Mouse (Mus musculus) Muller cell, postnatal 12 days (primary cell): ENCODE measurements around the gene Fgfr2.
A peak's percentile ranks its signal among the peaks of the same experiment; 100 is the strongest.
"Not testable (repeated sequence)": the region's sequence is repeated elsewhere in the genome, so short reads cannot be mapped to it uniquely, and the experiment has no call there.

Source experiments
- DNase-seq: peaks from one replicate; pipeline ENCODE4 v3.0.0-alpha.2; 2015; ENCODE audit errors: inconsistent ontology term

Fgfr2 gene

GRCm38 (mm10) chr7:131223086-131223485 is 1900.1 kb downstream of the Fgfr2 start:
- DNase-seq, result no peak

DNA sequence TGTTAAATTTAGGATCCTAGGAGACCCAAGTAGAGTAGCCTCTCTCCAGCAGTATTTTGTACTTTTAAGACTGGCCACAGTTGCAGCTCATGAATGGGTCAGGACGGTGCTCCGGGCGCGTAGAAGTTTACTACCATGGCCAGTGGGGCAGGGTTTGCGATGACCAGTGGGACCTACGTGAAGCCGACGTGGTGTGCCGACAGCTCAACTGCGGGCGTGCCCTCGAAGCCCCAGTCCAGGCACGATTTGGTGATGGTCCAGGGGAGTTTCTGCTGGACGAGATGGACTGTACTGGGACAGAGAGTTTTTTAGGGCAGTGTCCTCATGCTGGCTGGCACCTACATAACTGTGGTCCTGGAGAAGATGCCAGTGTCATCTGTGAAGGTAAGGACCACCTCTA is 1935.2 kb downstream of the Fgfr2 start:
- no peak for DNase-seq

DNA sequence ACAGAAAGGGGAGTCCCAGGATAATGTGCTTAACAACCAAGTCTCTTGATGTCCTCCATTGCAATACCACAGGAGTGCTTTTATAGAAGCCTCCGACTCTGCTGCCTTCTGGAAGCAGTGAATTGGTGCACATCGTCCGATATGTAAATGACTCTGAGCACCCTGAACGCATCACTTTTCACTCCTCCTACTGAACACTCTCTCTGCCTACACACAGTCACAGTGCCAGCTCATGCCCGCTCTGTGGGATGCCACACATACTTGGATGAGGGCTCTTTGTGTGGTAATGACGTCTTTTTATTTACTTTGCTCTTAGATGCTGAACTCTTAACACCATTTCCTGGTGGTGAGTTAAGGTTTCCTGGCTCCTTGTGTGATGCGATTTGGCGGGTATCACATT is 1936.1 kb downstream of the Fgfr2 start:
- DNase-seq, result peak; percentile 1

DNA sequence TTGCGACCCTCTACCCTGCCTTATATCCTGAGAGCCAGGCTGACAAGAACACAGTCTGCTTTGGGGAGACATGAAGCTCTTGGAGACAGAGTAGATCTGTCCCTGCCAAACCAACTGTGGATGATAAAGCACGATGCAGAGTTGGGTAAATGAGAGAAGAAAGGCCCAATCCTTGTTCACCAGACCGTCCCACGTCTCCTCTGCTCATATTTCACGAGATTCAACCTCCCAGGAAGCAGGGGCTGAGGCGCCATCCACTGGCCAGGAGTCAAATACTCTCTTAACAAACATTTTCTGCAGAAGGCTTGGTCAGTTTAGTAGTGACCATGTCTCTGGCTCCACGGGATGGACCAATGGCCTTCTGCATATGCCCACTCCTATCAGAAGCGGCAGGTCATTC is 1938.8 kb downstream of the Fgfr2 start:
- no peak for DNase-seq

DNA sequence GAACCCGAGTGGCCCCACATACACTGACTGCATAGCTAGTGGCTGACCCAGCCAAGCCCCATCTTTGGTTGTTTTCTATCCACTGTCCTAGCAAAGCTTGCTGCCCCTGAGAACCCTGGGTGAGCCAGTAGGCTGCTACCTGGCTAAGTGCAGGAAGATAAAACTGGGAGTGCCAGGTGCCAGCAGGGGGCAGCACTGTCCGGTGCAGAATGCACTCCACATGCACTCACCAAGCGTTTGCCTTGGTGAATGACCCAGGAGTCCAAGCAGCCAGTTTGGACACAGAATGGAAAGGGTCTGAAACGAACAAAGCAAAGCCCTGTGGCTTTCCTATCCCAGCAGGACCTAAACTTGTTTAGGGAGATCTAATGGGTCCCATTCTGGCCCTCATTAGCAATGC is 1940.5 kb downstream of the Fgfr2 start:
- DNase-seq, result no peak

DNA sequence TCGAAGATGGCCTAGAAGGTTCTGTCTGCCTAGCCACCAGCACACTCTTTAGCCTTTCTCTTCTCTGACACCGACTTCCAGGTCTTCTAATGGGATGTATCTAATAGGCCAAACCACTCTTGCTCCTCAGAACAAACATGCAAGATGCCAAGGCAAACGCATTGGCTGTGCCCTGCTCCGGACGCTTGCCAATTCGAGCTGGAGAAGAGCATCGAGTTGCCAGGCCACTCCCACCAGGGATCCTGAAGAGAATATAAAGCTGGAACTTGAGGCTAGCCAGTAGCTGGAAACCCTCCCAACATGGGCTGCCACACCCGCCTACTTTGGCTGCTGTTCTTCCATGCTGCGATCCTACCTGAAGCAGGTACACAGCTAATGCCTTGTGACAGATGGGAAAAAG is 1949.0 kb downstream of the Fgfr2 start, which contains the start of gene 5430419D17Rik:
Gene 5430419D17Rik, plus strand, starts transcription at position 282 of the 400 bp plus-strand sequence.
- no peak for DNase-seq

DNA sequence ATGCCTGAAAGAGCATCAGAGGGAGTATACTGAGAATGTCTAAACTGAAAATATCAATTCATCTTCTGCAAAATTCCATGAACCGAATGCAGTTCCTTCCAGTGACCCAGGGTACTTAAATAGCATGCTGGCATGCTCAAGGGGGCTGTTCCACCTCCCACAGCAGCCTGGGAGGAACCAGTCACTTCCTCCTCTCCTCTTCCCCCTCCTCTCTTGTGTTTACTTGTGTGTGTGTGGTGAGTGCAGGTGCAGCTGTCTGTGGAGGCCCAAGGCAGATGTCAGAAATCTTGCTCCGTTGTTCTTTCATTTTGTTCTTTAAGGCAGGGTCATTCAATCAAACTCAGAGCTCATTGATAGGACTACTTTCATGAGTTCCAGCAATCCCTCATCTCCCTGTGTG is 1954.1 kb downstream of the Fgfr2 start:
- DNase-seq, result no peak

DNA sequence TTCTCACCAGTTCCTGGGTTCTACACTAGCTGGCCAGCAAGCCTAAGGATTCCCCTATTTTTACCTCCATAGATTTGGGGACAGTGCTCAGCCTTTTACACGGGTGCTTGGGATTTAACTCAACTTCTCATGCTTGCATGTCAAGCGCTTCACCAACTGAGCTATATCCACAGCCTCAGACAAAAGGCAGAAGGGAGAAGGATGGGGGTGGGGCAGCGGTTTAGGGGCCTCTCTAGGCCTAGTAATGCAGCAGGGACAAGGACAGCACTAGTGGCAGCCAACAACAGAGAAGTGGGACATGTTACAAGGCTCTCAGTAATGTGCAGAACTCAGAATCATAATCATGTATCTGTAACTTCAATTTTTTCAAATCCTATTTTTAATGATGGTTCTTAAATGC is 1955.4 kb downstream of the Fgfr2 start:
- DNase-seq, result no peak

DNA sequence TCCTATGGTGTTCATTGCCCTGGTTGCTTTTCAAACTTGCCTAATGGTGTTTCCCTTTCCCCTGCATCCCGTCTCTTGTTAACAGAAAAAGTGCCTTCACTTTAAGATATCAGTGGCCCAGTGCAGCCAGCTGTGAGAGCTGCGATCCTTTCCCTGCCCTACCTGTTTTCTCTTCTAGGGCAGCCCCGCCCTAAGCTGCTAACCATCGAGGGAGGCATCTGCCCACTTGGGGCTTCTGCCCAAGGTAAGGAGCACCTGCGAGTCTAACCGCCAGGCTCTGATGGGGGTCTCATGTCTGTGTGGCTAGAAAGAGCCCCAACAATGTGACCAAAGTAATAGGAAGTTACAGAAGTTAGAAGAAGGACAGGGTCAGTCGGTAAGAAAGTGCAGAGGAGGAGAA is 1960.9 kb downstream of the Fgfr2 start:
- DNase-seq, result no peak

DNA sequence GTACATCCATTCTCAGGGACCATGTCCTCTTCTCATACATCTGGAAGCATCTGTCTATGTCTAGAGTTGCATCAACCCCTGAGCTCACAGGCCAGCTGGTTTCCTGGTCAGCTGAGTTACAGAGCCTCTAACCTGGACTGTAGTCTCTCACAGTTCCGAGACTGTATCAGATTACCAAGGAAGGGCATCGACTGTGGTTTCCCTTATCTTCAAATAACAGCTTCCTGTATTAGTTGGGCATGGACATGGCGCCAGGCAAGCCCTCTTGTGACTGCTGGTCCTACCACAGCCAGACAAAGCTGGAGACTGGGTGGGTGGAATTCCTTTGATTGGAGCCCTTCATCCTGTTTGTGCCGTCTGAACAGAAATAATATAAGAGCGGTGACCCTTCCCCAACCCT is 1970.1 kb downstream of the Fgfr2 start:
- no peak for DNase-seq

DNA sequence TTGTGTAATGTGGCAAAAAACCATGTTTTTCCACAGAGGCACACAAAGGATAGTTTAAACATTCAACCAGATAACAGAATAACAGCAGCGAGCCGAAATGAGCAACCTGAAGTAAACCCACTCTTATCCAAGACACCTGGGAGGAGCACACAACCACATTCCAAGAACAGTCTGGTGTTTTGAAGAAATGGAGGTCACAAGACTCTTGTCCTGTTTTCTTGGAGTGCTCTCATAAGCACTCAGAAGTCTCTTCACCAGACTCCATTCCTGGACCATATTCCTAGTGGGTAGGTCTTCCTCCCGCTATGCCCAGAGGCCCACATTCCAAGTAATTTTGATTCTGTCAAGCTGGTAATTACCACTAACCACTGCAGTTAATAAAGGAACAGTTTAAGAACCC is 1973.0 kb downstream of the Fgfr2 start:
- DNase-seq, result no peak

DNA sequence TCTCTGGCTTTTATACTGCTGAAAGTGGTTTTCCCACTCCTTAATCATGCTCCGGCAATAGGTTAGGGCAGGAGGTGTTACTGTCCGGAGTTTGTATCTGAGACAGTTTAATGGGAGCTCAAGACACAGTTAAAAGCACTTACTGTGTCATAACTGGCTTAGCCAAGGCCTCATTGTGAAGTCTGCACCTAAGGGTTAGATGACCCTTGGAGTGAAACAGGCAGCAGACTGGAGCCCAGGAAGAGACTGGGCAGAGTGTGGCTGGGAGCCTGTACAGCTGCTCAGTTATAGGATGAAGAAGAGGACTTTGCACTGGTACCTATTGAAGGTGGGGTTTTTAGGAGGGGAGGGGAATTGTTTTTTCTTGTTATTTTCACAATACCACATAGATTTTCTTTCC is 1976.9 kb downstream of the Fgfr2 start, which contains the start of gene 4933402N03Rik:
Gene 4933402N03Rik, minus strand, starts transcription at position 101 of the 400 bp plus-strand sequence.
- no peak for DNase-seq

DNA sequence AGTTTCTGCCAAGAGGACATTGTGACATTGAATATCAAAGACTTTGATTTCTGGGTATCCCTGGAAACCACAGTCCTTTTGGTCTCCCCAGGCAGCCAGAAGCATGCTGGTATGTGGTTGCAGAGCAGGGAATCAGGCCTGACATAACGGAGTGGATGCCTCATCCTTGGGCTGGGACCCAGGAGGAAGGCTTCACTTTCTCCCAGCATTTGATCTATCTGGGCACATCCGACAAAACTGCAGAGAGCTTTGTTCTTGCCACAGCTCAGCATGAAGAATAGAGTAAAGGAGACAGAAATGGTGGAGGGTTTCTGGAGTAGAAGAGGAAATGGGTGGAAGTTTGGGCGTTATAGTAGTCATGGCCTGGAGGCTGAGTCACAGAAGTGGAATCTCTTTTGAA is 1990.0 kb downstream of the Fgfr2 start:
- DNase-seq, result peak; percentile 92

DNA sequence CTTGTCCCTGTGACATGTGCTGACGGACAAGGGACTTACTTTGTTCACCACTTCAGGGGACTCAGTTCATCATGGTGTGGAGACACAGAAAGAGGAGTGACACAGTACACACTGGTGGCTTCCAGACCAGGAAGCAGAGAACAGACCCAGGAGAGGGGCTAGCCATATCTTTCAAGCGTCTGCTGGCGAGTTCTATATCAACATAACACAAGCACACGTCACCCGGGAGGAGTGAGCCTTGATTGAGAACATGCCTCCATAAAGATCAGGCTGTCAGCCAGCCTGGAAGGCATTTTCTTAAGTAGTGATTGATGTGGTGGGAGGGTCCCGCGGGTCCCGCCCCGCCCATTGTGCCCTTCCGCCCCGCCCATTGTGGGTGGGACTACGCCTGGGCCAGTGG is 1993.1 kb downstream of the Fgfr2 start:
- DNase-seq, result no peak

GRCm38 (mm10) chr7:131122210-131122807 is 2000.8 kb downstream of the Fgfr2 start:
- no peak for DNase-seq

- no peak for DNase-seq
Observed at GRCm38 (mm10) chr7:131114434-131114833, 2008.7 kb downstream of the Fgfr2 start.

- no peak for DNase-seq
Observed at GRCm38 (mm10) chr7:131113676-131114075, 2009.5 kb downstream of the Fgfr2 start.

DNA sequence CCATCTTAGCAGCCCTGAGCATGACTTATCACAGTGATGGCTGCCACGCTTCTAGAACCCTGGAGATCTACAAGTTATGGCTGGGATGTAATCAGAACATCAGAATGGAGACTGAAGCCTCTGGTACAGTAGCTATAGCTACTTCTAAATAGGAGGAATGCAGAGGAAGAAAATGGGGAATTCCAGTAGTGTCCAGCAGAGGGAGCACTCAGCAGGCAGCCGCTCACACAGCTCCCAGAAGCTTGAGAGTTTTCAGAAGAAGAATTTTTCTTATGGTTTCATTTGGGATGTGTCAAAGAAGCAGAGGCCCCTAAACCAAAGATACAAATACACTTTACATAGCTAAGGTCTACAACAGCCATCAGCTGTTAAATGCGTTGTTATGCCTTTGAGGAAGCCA is 2010.7 kb downstream of the Fgfr2 start:
- no peak for DNase-seq

DNA sequence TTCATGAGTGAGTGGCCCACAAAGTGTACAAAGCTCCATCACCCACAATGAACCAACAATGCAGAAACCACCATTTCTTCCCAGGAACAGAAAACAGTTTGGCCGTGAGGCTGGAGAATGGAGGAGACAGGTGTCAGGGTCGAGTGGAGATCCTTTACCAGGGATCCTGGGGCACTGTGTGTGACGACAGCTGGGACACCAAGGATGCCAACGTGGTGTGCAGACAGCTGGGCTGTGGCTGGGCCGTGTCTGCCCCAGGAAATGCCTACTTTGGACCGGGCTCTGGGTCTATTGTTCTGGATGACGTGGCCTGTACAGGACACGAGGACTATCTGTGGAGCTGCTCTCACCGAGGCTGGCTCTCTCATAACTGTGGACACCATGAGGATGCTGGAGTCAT is 2040.7 kb downstream of the Fgfr2 start:
- not testable (repeated sequence) for DNase-seq

GRCm38 (mm10) chr7:131075956-131076355 is 2047.2 kb downstream of the Fgfr2 start:
- no peak for DNase-seq

GRCm38 (mm10) chr7:131074098-131074497 is 2049.1 kb downstream of the Fgfr2 start:
- not testable (repeated sequence) for DNase-seq

DNA sequence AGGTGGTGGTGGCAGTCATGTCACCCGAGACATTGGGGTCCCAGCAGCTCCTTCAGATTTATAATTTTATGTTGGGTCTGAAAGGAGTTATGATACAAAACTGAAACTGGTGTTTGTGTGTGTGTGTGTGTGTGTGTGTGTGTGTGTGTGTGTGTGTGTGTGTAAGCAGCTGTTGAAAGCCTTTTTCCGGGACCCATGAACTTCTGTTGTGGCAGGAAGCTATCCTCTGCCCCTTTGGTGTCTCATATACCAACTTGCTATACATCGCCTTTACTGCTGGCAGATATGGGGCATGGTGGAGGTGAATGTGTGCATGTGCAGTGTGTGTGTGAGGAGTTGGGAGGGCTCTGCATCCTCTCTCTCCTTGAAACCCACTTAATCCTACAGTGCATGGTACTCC is 2049.7 kb downstream of the Fgfr2 start:
- not testable (repeated sequence) for DNase-seq

DNA sequence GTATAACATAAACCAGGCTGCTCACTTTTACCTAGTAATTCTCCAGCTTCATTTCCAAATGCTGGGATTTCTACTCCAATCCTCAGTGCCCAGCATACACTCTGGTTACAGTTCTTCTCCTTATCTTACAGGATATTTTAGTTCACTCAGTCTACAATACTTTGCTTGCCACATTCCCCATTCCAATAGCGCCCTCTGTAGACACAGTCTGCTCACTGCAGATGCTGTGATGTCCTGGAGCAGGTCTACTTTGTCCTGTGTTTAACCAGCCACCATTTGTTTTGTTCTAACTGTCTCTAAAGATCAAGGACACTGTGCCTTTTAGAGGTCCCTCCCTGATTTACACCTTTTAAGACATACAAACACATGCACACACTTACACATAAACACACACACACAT is 2055.0 kb downstream of the Fgfr2 start:
- not testable (repeated sequence) for DNase-seq

GRCm38 (mm10) chr7:131062541-131062940 is 2060.6 kb downstream of the Fgfr2 start:
- DNase-seq, result no peak
